Mouse (Mus musculus) MEL (cell line): ENCODE data around the gene Prkcd. TPM values are rescaled to one million over a fixed set of nuclear protein-coding genes. Genes with fewer than 3 reads are reported as not detected.
A peak's percentile ranks its signal among the peaks of the same experiment; 100 is the strongest.

Source experiments
- DNase-seq: peaks from one replicate; pipeline ENCODE4 v3.0.0; 2011; ENCODE audit warnings: low read depth, low spot score
- H3K27ac ChIP-seq: 2 replicates; pipeline ENCODE4 v1.5.1; 2012; ENCODE audit warnings: low read depth, mild to moderate bottlenecking, control low read depth, low read length, moderate library complexity; ENCODE audit not compliant: control insufficient read depth
- H3K27me3 ChIP-seq, 2 experiments: fragments of 150-350 bp in 1 of 2; sonication (generic) in 1 of 2; 2 replicates each; pipeline ENCODE4 v1.6.1; 2012; ENCODE audit warnings: low read length in 2 of 2, mild to moderate bottlenecking in 2 of 2, improper control_type of control experiment in 1 of 2, moderate library complexity in 1 of 2; ENCODE audit not compliant: insufficient read depth in 2 of 2, control insufficient read depth in 1 of 2
- H3K36me3 ChIP-seq, 2 experiments: 2 replicates each; pipeline ENCODE4 v1.6.1; 2012 to 2014; ENCODE audit warnings: low read length in 2 of 2, improper control_type of control experiment in 1 of 2, inconsistent platforms in 1 of 2, mild to moderate bottlenecking in 1 of 2; ENCODE audit not compliant: insufficient read depth in 2 of 2, control insufficient read depth in 1 of 2
- H3K4me1 ChIP-seq, 2 experiments: fragments of 150-350 bp in 1 of 2; sonication (generic) in 1 of 2; 2 replicates each; pipeline ENCODE4 v1.6.1; 2012; ENCODE audit warnings: low read length in 2 of 2, improper control_type of control experiment in 1 of 2, mild to moderate bottlenecking in 1 of 2; ENCODE audit not compliant: insufficient read depth in 2 of 2, control insufficient read depth in 1 of 2
- H3K4me3 ChIP-seq, 2 experiments: fragments of 150-350 bp in 1 of 2; sonication (generic) in 1 of 2; 2 replicates each; pipeline ENCODE4 v1.5.1; 2012; ENCODE audit warnings: low read depth in 2 of 2, low read length in 2 of 2, mild to moderate bottlenecking in 2 of 2, moderate library complexity in 2 of 2, control low read depth in 1 of 2, improper control_type of control experiment in 1 of 2; ENCODE audit not compliant: control insufficient read depth in 1 of 2, insufficient read depth in 1 of 2
- H3K79me2 ChIP-seq: 2 replicates; pipeline ENCODE4 v1.6.1; 2012; ENCODE audit warnings: mild to moderate bottlenecking, low read length, moderate library complexity; ENCODE audit not compliant: control insufficient read depth, poor library complexity, insufficient read depth
- H3K9ac ChIP-seq: 2 replicates; pipeline ENCODE4 v1.6.1; 2012; ENCODE audit warnings: low read depth, mild to moderate bottlenecking, control low read depth, low read length, moderate library complexity; ENCODE audit not compliant: control insufficient read depth, poor library complexity, severe bottlenecking
- H3K9me3 ChIP-seq: fragments of 150-350 bp; sonication (generic); replicated peaks from 2 replicates; pipeline ENCODE4 v1.6.1; 2012; ENCODE audit warnings: mild to moderate bottlenecking, low read length, improper control_type of control experiment, moderate library complexity; ENCODE audit not compliant: insufficient read depth
- CHD1 ChIP-seq: IDR thresholded peaks from 2 replicates; pipeline ENCODE4 v1.6.1; 2012; ENCODE audit warnings: low read depth, mild to moderate bottlenecking, inconsistent platforms, low read length, improper control_type of control experiment
- CHD2 ChIP-seq: IDR thresholded peaks from 2 replicates; pipeline ENCODE4 v1.6.1; 2011; ENCODE audit warnings: low read length, improper control_type of control experiment
- CTCF ChIP-seq, 3 experiments: IDR thresholded peaks in 2 of 3; conservative IDR thresholded peaks in 1 of 3; 2 replicates each; pipeline ENCODE4 v1.5.1; 2011 to 2012; ENCODE audit warnings: low read length in 3 of 3, low read depth in 2 of 3, mild to moderate bottlenecking in 2 of 3, improper control_type of control experiment in 1 of 3, inconsistent platforms in 1 of 3, mixed read lengths in 1 of 3, moderate library complexity in 1 of 3; ENCODE audit not compliant: control insufficient read depth in 1 of 3, insufficient read depth in 1 of 3, poor library complexity in 1 of 3, severe bottlenecking in 1 of 3
- ELF1 ChIP-seq: IDR thresholded peaks from 2 replicates; pipeline ENCODE4 v1.6.1; 2014; ENCODE audit warnings: low read depth, mild to moderate bottlenecking, inconsistent platforms, low read length, improper control_type of control experiment, moderate library complexity
- EP300 ChIP-seq, 2 experiments: IDR thresholded peaks; 2 replicates each; pipeline ENCODE4 v1.6.1; 2011; ENCODE audit warnings: improper control_type of control experiment in 2 of 2, low read length in 2 of 2, low read depth in 1 of 2, mild to moderate bottlenecking in 1 of 2
- GABPA ChIP-seq: IDR thresholded peaks from 2 replicates; pipeline ENCODE4 v1.6.1; 2012; ENCODE audit warnings: low read depth, mild to moderate bottlenecking, inconsistent platforms, low read length, improper control_type of control experiment, moderate library complexity
- HCFC1 ChIP-seq: IDR thresholded peaks from 2 replicates; pipeline ENCODE4 v1.6.1; 2012; ENCODE audit warnings: low read depth, mild to moderate bottlenecking, inconsistent platforms, low read length, improper control_type of control experiment, moderate library complexity
- JUND ChIP-seq: IDR thresholded peaks from 2 replicates; pipeline ENCODE4 v1.6.1; 2011; ENCODE audit warnings: low read depth, mild to moderate bottlenecking, improper control_type of control experiment, low read length
- KAT2A ChIP-seq: conservative IDR thresholded peaks from 2 replicates; pipeline ENCODE4 v1.6.1; 2012; ENCODE audit warnings: low read depth, low read length, improper control_type of control experiment, inconsistent platforms
- MAX ChIP-seq: IDR thresholded peaks from 2 replicates; pipeline ENCODE4 v1.6.1; 2011; ENCODE audit warnings: low read length, improper control_type of control experiment
- RAD21 ChIP-seq: IDR thresholded peaks from 2 replicates; pipeline ENCODE4 v1.6.1; 2011; ENCODE audit warnings: mild to moderate bottlenecking, low read depth, low read length, improper control_type of control experiment
- RCOR1 ChIP-seq: IDR thresholded peaks from 2 replicates; pipeline ENCODE4 v1.6.1; 2012; ENCODE audit warnings: low read depth, mild to moderate bottlenecking, inconsistent platforms, low read length, improper control_type of control experiment
- SMC3 ChIP-seq: IDR thresholded peaks from 2 replicates; pipeline ENCODE4 v1.6.1; 2011; ENCODE audit warnings: low read depth, low read length, improper control_type of control experiment
- TAL1 ChIP-seq: IDR thresholded peaks from 2 replicates; pipeline ENCODE4 v1.6.1; 2012; ENCODE audit warnings: mild to moderate bottlenecking, inconsistent platforms, low read length, moderate library complexity, mixed read lengths
- TBP ChIP-seq: IDR thresholded peaks from 2 replicates; pipeline ENCODE4 v1.8.0; 2011; ENCODE audit warnings: low read depth, low read length, improper control_type of control experiment
- USF1 ChIP-seq: IDR thresholded peaks from 2 replicates; pipeline ENCODE4 v1.6.1; 2014; ENCODE audit warnings: low read depth, mild to moderate bottlenecking, inconsistent platforms, low read length, improper control_type of control experiment, moderate library complexity
- USF2 ChIP-seq, 2 experiments: IDR thresholded peaks; 2 replicates each; pipeline ENCODE4 v1.6.1; 2011 to 2012; ENCODE audit warnings: improper control_type of control experiment in 2 of 2, low read length in 2 of 2, borderline replicate concordance in 1 of 2, inconsistent platforms in 1 of 2, low read depth in 1 of 2, mild to moderate bottlenecking in 1 of 2; ENCODE audit not compliant: insufficient read depth in 1 of 2
- ZC3H11A ChIP-seq: IDR thresholded peaks from 2 replicates; pipeline ENCODE4 v1.6.1; 2012; ENCODE audit warnings: low read depth, mild to moderate bottlenecking, inconsistent platforms, low read length, improper control_type of control experiment
- ZNF384 ChIP-seq: IDR thresholded peaks from 2 replicates; pipeline ENCODE4 v1.6.1; 2012; ENCODE audit warnings: low read depth, mild to moderate bottlenecking, inconsistent platforms, low read length, improper control_type of control experiment
- polyA plus RNA-seq, 2 experiments: library from polyadenylated mRNA; stranded (reverse) in 1 of 2; unstranded in 1 of 2; fragments of >175 nt in 1 of 2; fragments of >200 nt in 1 of 2; gene quantifications; 2 replicates each; pipeline versions ENCODE4 v1.2.1 to v1.2.4; 2012; ENCODE audit warnings: low replicate concordance in 2 of 2, low read depth in 1 of 2; ENCODE audit not compliant: insufficient read length in 2 of 2, insufficient read depth in 1 of 2, missing spikeins in 1 of 2
- total RNA-seq: library from RNA; depleted of rRNA; stranded (reverse); fragments of 300-350 nt; gene quantifications from 2 replicates; pipeline ENCODE4 v1.2.3, GENCODE M21; 2012

Prkcd gene
- total and polyA plus RNA-seq, 3 experiments, result 33.9 to 72.7 TPM; not detected in 1

DNA sequence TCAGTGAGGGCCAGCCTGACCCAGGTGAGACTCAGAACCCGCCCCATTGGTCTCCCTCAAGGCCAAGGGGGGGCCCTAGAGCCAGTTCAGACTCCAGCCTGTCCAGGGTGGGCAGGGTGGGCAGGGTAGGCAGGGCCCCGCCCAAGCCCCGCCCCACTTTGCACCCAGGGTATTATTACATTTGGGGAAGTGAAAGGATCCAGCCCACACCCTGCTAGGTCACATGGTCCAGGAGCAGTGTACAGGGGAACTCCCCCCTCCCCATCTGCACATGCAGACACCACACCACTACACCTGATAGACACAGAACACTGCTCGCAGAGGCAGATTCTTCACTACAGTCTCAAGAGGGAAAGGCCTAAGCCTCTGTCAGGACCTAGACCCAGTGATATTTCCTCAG lies 18.3 kb downstream of the Prkcd start:
- Histone ChIP-seq H3K4me3 (no peak overlapping the region), H3K9me3 (no peaks in the 10 kb centered on the region), H3K9ac (no peak overlapping the region), H3K79me2 (no peaks in the 10 kb centered on the region; the same call in 1 of the 2 replicates), H3K27me3 (no peaks in the 10 kb centered on the region), H3K27ac (no peak overlapping the region), H3K36me3 (peaks cover 3 to 10% of the 10 kb centered on the region in 2 experiments), H3K4me1 (peaks cover 2 to 6% of the 10 kb centered on the region in 2 experiments; a peak in 3 of 4 replicates)
- DNase-seq, result peak; percentile 55
- peak; percentile 88 for TF ChIP-seq USF1
- no peak for TF ChIP-seq ZNF384
- TF ChIP-seq KAT2A, result no peak
- no peak for TF ChIP-seq RAD21
- 0 out of 2 replicates have a peak, but pooled peaks have one; percentile 27 for TF ChIP-seq MAX
- TF ChIP-seq SMC3, result no peak
- TF ChIP-seq TAL1, result no peak
- TF ChIP-seq ELF1, result no peak
- no peak for TF ChIP-seq TBP
- peak in 1 of 2 experiments; percentile 32; a peak in 1 of 4 replicates for TF ChIP-seq USF2 (IDR thresholded peaks at IDR 0.05; ENCODE audit: borderline replicate concordance in 1 of 2, insufficient read depth in 1 of 2, low read depth in 1 of 2, low read length in 2 of 2)
- no peak for TF ChIP-seq CTCF (IDR thresholded peaks at IDR 0.05 in 2 of 3, conservative IDR thresholded peaks at IDR 0.05 in 1 of 3; ENCODE audit: control insufficient read depth in 1 of 3, insufficient read depth in 1 of 3, low read depth in 2 of 3, low read length in 3 of 3, poor library complexity in 1 of 3, severe bottlenecking in 1 of 3)
- no peak for TF ChIP-seq RCOR1
- TF ChIP-seq EP300 (IDR thresholded peaks at IDR 0.05; ENCODE audit: low read depth in 1 of 2, low read length in 2 of 2), result no peak
- no peak for TF ChIP-seq GABPA

GRCm38 (mm10) chr14:30606817-30607216 lies 19.2 kb downstream of the Prkcd start:
- H3K36me3 ChIP-seq, result peaks cover 3 to 11% of the 10 kb centered on the region in 2 experiments
- no peaks in the 10 kb centered on the region for H3K27me3 ChIP-seq
- no peak overlapping the region for H3K9ac ChIP-seq
- H3K9me3 ChIP-seq, result no peaks in the 10 kb centered on the region
- no peak overlapping the region for H3K4me3 ChIP-seq
- H3K4me1 ChIP-seq, result peaks cover 2 to 6% of the 10 kb centered on the region in 2 experiments; a peak in 3 of 4 replicates
- DNase-seq, result no peak
- no peaks in the 10 kb centered on the region; the same call in 1 of the 2 replicates for H3K79me2 ChIP-seq
- H3K27ac ChIP-seq, result no peak overlapping the region
- TF ChIP-seq CHD2, result no peak
- no peak for TF ChIP-seq TAL1
- no peak for TF ChIP-seq ZC3H11A
- no peak for TF ChIP-seq JUND
- TF ChIP-seq HCFC1, result no peak
- no peak for TF ChIP-seq CTCF (IDR thresholded peaks at IDR 0.05 in 2 of 3, conservative IDR thresholded peaks at IDR 0.05 in 1 of 3; ENCODE audit: control insufficient read depth in 1 of 3, insufficient read depth in 1 of 3, low read depth in 2 of 3, low read length in 3 of 3, poor library complexity in 1 of 3, severe bottlenecking in 1 of 3)
- no peak for TF ChIP-seq CHD1
